Mouse (Mus musculus): ENCODE results near the gene Wwc2. TPM values are rescaled to one million over a fixed set of nuclear protein-coding genes. Genes with fewer than 3 reads are reported as not detected.
A peak's percentile ranks its signal among the peaks of the same experiment; 100 is the strongest.

The Wwc2 gene
- total RNA-seq, 2 experiments from 2014 or later: 27.0 to 28.2 TPM

- Histone ChIP-seq H3K27ac (no peak overlapping the region), H3K4me3 (no peak overlapping the region; the same call in 1 of the 2 replicates)
- no peak for DNase-seq (ENCODE audit: low spot score in 2 of 2)
- TF ChIP-seq CTCF (conservative IDR thresholded peaks at IDR 0.05): no peak
Measured at GRCm38 (mm10) chr8:47947672-47948618, 42.8 kb downstream of the Wwc2 start.

DNA sequence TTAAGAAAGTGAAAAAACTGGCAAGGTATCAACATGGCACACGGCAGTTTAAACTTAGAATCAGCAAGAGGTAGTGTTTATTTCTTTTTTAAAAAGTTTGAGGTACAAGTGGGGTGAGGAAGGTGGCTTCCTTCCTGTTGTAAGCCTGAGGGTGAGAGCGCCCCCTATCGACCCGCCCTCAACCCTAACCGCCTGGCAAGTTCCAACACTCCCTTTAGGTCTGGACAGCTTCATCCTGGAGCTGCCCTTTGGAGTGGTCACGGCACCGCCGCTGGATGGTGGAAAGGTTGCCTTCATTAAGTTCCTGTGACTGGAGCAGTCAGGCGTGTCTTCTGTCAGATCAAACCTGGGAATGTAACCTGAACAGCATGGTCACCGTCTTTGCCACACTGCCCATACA lies 47.7 kb downstream of the Wwc2 start:
- no peak overlapping the region for H3K4me3 ChIP-seq
- DNase-seq (ENCODE audit: low spot score in 2 of 2): no peak
- TF ChIP-seq CTCF (conservative IDR thresholded peaks at IDR 0.05): peak; percentile 68
- H3K27ac ChIP-seq: no peak overlapping the region

DNA sequence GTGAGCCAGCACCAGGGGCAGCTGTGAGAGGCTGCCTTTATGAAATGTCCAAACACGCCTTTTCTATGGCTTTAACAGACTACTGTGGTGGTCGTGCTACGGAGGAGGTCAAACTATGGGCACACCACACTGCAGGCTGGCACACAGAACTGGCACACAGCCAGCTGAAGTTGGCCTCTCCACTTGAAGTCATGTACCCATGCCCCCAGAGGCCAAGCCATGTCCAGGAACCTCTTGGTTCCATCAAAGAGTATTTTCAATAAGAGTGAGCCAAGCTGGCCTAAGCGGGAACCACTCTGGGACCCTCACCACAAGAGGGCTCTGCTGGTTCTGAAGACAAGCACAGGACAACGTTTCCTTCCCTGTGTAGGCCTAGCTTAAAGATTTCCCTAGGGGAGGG lies 49.7 kb downstream of the Wwc2 start:
- peak; percentile 40 for TF ChIP-seq CTCF (conservative IDR thresholded peaks at IDR 0.05)
- H3K27ac ChIP-seq: peak overlapping the region; percentile 52
- no peak for DNase-seq (ENCODE audit: low spot score in 2 of 2)
- no peak overlapping the region for H3K4me3 ChIP-seq

DNA sequence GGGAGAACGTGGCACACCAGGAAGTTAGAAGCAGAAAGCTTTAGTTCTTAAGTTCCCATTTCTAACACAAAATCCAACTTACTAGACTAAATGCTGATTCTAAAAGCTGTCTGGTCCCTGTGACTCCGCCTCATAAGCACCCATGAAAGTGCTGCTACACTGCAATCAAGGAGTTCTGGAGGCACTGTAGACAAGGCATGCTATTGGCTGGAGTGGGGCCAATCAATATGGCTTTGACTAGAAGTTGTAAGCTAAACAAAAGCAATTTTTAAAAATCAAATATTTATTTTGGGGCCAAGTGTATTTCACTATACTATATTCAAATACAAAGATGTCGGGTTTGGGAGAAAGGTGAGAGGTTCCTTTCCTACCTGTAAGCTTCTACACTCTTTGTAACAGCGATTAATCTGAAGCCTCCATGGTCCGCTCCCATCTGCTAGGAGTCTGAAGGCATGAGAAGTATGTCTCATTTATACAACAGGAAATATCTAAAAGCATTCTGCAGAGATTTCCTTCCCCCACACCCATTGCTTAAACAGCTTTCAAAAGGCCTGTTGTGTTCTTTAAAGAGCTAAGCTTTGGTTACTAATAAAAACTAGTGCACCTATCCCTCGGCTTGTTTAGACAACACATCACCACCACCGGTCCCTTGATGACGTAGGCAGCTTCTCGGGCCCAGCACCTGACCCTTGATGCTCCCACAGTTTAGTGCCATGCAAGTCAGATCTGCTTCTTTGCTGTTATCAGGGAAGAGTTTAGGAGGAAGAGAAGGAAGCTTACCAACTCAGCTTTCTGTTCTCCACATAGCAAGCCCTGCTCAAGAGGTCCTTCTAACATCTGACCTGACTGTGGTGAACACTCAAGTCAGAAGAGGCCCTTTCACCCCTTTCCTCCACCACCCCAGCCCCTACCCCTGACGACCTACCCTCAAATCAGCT lies 50.5 kb downstream of the Wwc2 start:
- no peak for TF ChIP-seq CTCF (conservative IDR thresholded peaks at IDR 0.05)
- DNase-seq (ENCODE audit: low spot score in 2 of 2): no peak
- Histone ChIP-seq H3K27ac (peak overlapping the region; percentile 52), H3K4me3 (no peak overlapping the region)

DNA sequence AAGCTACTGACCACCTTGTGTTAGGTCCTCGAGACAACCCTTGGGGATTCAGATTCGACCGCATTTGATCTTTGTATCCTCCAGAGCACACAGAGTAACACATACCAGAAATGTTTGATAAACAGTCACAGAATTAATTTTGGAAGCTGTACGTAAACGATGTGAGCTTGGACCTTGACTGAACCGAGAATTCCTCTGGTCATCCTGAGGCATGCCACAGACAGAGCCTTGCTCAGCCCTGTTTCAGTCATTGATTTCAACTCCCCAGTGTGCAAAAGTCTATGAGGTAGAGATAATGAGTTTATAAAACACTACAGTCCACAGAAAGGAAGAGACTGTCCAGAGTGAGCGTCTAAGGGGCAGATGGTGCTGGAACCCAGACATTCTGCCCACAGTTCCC lies 51.5 kb downstream of the Wwc2 start:
- DNase-seq (ENCODE audit: low spot score in 2 of 2): no peak
- TF ChIP-seq CTCF (conservative IDR thresholded peaks at IDR 0.05): no peak
- Histone ChIP-seq H3K4me3 (no peak overlapping the region), H3K27ac (peak overlapping the region; percentile 52; the same call in 1 of the 2 replicates)

- H3K4me3 ChIP-seq: no peak overlapping the region
- DNase-seq (ENCODE audit: low spot score in 2 of 2): no peak
- no peak overlapping the region for H3K27ac ChIP-seq
- TF ChIP-seq CTCF (conservative IDR thresholded peaks at IDR 0.05): no peak
Measured at GRCm38 (mm10) chr8:47936386-47936785, 54.3 kb downstream of the Wwc2 start.

GRCm38 (mm10) chr8:47935461-47935860 lies 55.3 kb downstream of the Wwc2 start:
- Histone ChIP-seq H3K4me3 (no peak overlapping the region), H3K27ac (no peak overlapping the region)
- no peak for TF ChIP-seq CTCF (conservative IDR thresholded peaks at IDR 0.05)
- no peak for DNase-seq (ENCODE audit: low spot score in 2 of 2)

DNA sequence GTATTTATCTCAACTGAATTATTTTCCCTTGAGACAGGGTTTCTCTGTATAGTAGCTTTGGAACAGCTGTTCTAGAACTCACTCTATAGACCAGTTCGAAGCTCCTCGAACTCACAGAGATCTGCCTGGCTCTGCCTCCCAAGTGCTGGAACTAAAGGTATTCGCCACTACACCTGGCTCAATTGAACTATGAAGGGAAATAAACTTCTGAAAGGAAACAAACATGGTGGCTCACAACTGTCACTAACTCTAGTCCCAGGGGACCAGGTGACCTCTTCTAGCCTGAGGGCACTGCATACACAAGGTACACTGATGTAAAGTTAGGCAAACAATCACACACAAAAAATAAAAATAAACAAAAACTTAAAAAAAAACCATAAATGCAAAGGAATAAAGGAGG lies 57.6 kb downstream of the Wwc2 start:
- Histone ChIP-seq H3K27ac (no peak overlapping the region), H3K4me3 (no peak overlapping the region)
- no peak for DNase-seq (ENCODE audit: low spot score in 2 of 2)
- no peak for TF ChIP-seq CTCF (conservative IDR thresholded peaks at IDR 0.05)

DNA sequence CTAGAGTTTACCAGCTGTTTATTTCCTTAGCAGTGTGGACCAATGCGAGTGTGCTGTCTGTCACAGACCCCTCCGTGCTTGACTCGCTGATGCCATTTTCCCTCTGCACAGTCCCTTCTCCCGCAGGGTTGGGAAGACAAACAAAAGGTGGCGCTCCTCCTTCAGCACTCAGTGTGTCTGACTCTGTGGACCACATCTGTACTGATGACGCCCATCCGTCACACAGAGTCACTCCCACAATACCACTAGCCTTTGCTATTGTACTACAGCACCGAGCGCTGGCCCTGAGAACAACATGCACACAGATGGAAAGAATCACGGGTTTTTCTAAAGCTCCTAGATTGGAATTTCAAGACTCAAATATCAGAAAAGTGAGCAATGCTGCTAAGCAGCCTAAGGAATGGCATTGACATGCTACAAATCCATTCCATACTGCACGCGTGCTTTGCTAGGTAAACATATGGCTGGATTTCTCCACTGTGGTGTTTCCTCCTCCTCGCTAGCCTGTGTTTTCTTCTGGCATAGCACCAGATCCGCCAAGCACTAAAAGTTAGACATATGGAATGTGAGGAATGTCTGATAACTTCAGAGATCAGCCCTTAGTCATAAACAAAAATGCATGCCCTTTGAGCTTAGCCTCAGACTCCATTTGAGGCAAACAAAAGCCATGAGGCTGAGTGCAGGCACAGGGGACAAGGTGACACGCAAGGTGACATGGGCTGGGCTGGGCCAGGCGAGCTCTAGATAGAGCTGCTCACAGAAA lies 58.5 kb downstream of the Wwc2 start:
- H3K4me3 ChIP-seq: peak overlapping the region; percentile 13; the same call in 1 of the 2 replicates
- DNase-seq (ENCODE audit: low spot score in 2 of 2): no peak
- peak; percentile 16; the same call in 1 of the 2 replicates for TF ChIP-seq CTCF (conservative IDR thresholded peaks at IDR 0.05)
- peak overlapping the region; percentile 46; the same call in 1 of the 2 replicates for H3K27ac ChIP-seq

DNA sequence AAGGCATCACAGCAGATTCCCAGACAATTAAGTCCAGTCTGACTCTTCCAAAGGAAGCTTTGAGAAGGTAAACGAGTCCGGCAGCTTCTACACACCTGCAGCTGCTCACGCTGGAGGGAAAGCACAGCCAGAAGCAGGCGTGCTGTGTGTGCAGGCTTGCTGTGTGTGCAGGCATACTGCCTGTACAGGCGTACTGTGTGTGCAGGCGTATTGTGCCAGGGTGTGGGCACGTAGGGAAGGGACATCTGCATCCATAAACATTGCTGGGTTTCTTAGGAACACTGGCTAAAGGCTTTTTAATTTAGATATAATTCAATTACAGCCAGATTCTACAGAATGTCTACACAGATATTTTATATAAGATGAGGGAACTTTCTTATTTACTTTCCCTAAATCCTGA lies 59.4 kb downstream of the Wwc2 start:
- H3K27ac ChIP-seq: peak overlapping the region; percentile 59
- no peak for DNase-seq (ENCODE audit: low spot score in 2 of 2)
- H3K4me3 ChIP-seq: no peak overlapping the region
- TF ChIP-seq CTCF (conservative IDR thresholded peaks at IDR 0.05): no peak

- no peak for TF ChIP-seq CTCF (conservative IDR thresholded peaks at IDR 0.05)
- H3K27ac ChIP-seq: peak overlapping the region; percentile 39; the same call in 1 of the 2 replicates
- DNase-seq (ENCODE audit: low spot score in 2 of 2): no peak
- no peak overlapping the region for H3K4me3 ChIP-seq
Measured at GRCm38 (mm10) chr8:47929615-47930014, 61.1 kb downstream of the Wwc2 start.

GRCm38 (mm10) chr8:47928604-47929185 lies 62.0 kb downstream of the Wwc2 start:
- H3K4me3 ChIP-seq: no peak overlapping the region
- peak; percentile 43 for TF ChIP-seq CTCF (conservative IDR thresholded peaks at IDR 0.05)
- DNase-seq (ENCODE audit: low spot score in 2 of 2): no peak
- no peak overlapping the region for H3K27ac ChIP-seq
